Mouse (Mus musculus): ENCODE data around the gene Lyrm9.

Lyrm9 gene

GRCm38 (mm10) chr11:78826442-78827013 is at the start of gene Lyrm9:
Gene Lyrm9 (plus strand): TSS chr11:78826584.
- DNase-seq (ENCODE audit: low read depth, low spot score) = peak; percentile 92

GRCm38 (mm10) chr11:78777851-78778680 is 48.3 kb upstream of the Lyrm9 start:
- no peak for DNase-seq (ENCODE audit: low read depth, low spot score)

- DNase-seq (ENCODE audit: low read depth, low spot score) = no peak
Measured at GRCm38 (mm10) chr11:78780002-78780401, 46.4 kb upstream of the Lyrm9 start.

- DNase-seq (ENCODE audit: low read depth, low spot score) = no peak
Measured at GRCm38 (mm10) chr11:78780571-78780970, 45.8 kb upstream of the Lyrm9 start.

- DNase-seq (ENCODE audit: low read depth, low spot score) = no peak
Measured at GRCm38 (mm10) chr11:78782326-78782725, 44.1 kb upstream of the Lyrm9 start.

- no peak for DNase-seq (ENCODE audit: low read depth, low spot score)
Measured at GRCm38 (mm10) chr11:78782791-78783347, 43.5 kb upstream of the Lyrm9 start.

GRCm38 (mm10) chr11:78786013-78786431 is 40.4 kb upstream of the Lyrm9 start:
- no peak for DNase-seq (ENCODE audit: low read depth, low spot score)

GRCm38 (mm10) chr11:78789370-78790060 is 36.9 kb upstream of the Lyrm9 start:
- no peak for DNase-seq (ENCODE audit: low read depth, low spot score)

- no peak for DNase-seq (ENCODE audit: low read depth, low spot score)
Measured at GRCm38 (mm10) chr11:78791582-78791981, 34.8 kb upstream of the Lyrm9 start.

GRCm38 (mm10) chr11:78792055-78792454 is 34.3 kb upstream of the Lyrm9 start:
- no peak for DNase-seq (ENCODE audit: low read depth, low spot score)

GRCm38 (mm10) chr11:78792465-78792864 is 33.9 kb upstream of the Lyrm9 start:
- no peak for DNase-seq (ENCODE audit: low read depth, low spot score)

GRCm38 (mm10) chr11:78793116-78793515 is 33.3 kb upstream of the Lyrm9 start:
- no peak for DNase-seq (ENCODE audit: low read depth, low spot score)

- no peak for DNase-seq (ENCODE audit: low read depth, low spot score)
Measured at GRCm38 (mm10) chr11:78796072-78796729, 30.2 kb upstream of the Lyrm9 start.

- DNase-seq (ENCODE audit: low read depth, low spot score) = no peak
Measured at GRCm38 (mm10) chr11:78801094-78801493, 25.3 kb upstream of the Lyrm9 start.

GRCm38 (mm10) chr11:78803587-78804316 is 22.6 kb upstream of the Lyrm9 start:
- DNase-seq (ENCODE audit: low read depth, low spot score) = peak; percentile 50

GRCm38 (mm10) chr11:78804551-78804950 is 21.8 kb upstream of the Lyrm9 start:
- no peak for DNase-seq (ENCODE audit: low read depth, low spot score)

GRCm38 (mm10) chr11:78805198-78805597 is 21.2 kb upstream of the Lyrm9 start:
- no peak for DNase-seq (ENCODE audit: low read depth, low spot score)

GRCm38 (mm10) chr11:78805691-78806137 is 20.7 kb upstream of the Lyrm9 start:
- peak; percentile 41 for DNase-seq (ENCODE audit: low read depth, low spot score)

GRCm38 (mm10) chr11:78807341-78808108 is 18.9 kb upstream of the Lyrm9 start:
- peak; percentile 91 for DNase-seq (ENCODE audit: low read depth, low spot score)

GRCm38 (mm10) chr11:78809398-78809797 is 17.0 kb upstream of the Lyrm9 start:
- no peak for DNase-seq (ENCODE audit: low read depth, low spot score)

Data from ES-CJ7 (cell line).